Mouse (Mus musculus): ENCODE data around the gene 1700010I14Rik. TPM values are rescaled to one million over a fixed set of nuclear protein-coding genes. Genes with fewer than 3 reads are reported as not detected.

The 1700010I14Rik gene
- polyA plus RNA-seq, 1 experiment, result 0.80 TPM

DNA sequence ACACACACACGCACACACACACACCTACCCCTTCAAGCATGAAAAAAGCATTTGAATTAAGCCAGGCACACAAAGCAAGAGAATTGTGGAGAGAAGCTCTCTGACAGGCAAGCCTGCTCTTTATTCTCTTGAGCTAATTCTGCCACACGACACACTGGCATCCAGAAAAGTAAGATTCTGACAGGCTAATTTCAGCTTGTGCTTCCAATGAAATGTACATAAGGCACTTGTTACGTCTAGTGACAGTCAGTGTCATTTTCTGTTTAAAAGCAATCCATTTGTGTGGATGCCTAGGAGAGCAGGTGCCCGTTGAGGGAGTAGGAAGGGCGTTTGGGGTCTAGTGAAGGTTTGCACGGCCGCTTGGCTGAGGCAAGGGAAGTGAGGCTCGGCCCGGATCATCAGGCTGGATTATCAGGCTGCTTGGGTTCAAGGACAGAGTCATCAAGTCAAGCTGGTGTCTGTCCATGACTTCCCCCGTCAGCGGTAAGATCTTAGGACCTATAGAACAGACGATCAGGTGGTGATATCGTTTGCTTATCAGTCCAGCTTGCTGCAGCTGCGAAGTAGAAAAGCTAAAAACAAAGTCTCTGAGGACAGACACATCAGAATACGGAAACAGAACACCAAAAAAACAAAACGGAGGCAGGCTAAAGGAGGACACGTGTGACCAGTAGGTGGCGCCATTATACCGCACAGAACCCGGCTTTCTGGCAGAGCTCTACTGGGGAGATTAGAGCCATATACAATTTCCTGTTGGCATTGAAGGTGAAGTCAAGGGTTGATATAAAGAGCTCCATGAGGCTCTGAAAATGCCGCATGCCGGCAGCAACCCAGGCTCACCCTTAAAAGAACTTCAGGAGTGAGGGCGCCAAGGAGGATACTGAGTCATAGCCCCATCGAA is 43.4 kb downstream of the 1700010I14Rik start:
- DNase-seq, result peak; percentile 93
- TF ChIP-seq POLR2A (IDR thresholded peaks at IDR 0.05; ENCODE audit: borderline replicate concordance, insufficient read depth, low read length) (peak; percentile 17; the same call in 1 of the 2 replicates), CTCF (IDR thresholded peaks at IDR 0.05; ENCODE audit: borderline replicate concordance, insufficient read depth, low read depth, low read length) (peak; percentile 93)
- peak overlapping the region; percentile 77 for H3K27ac ChIP-seq (ENCODE audit: insufficient read depth, low read length)
- peaks cover 10% of the 10 kb centered on the region; the same call in 1 of the 2 replicates for H3K4me1 ChIP-seq (ENCODE audit: control insufficient read depth, insufficient read depth, low read length)
- no peaks in the 10 kb centered on the region for H3K27me3 ChIP-seq (ENCODE audit: control insufficient read depth, insufficient read depth, low read length)
- WGBS, result 7% methylated on average over 24 of the region's 24 CpGs
- H3K4me3 ChIP-seq (replicated peaks; ENCODE audit: insufficient read depth, low read depth, low read length), result peak overlapping the region; percentile 56

DNA sequence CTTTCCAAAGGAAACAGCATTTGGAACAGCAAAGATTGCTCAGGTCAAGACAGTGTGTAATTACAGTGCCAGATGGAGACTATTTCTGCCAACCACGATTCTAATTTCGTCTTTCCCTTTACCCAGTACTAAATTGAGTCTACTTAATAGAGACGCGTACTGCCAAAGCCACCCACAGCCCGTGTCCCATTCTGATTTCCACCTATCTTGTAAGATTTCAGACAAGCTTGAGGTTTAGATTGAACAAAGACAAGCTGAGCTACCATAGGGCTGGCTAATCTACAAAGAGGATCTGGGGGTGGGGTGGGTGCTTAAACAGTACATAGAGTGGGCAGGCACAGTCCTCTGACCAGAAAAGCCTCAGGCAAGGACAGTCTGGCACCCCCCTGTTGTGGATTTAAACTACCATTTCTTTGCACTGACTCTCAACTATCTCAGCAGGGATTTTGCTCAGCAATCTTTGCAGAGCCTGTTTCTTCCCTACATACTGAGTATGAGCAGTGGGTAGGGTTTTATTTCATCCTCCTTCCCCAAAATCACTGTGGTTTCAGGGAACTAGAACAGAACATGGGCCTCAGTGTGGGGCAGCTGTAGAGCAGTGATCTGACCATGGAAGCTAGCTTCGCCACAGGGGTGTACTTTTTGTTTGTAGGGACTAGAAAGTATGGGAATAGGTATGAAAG is 44.4 kb downstream of the 1700010I14Rik start:
- WGBS, result 13% methylated on average over 6 of the region's 6 CpGs
- Histone ChIP-seq H3K4me1 (ENCODE audit: control insufficient read depth, insufficient read depth, low read length) (peaks cover 10% of the 10 kb centered on the region; the same call in 1 of the 2 replicates), H3K27me3 (ENCODE audit: control insufficient read depth, insufficient read depth, low read length) (no peaks in the 10 kb centered on the region), H3K4me3 (replicated peaks; ENCODE audit: insufficient read depth, low read depth, low read length) (peak overlapping the region; percentile 6), H3K27ac (ENCODE audit: insufficient read depth, low read length) (peak overlapping the region; percentile 77)
- TF ChIP-seq CTCF (IDR thresholded peaks at IDR 0.05; ENCODE audit: borderline replicate concordance, insufficient read depth, low read depth, low read length) (no peak), POLR2A (IDR thresholded peaks at IDR 0.05; ENCODE audit: borderline replicate concordance, insufficient read depth, low read length) (no peak)
- peak; percentile 76 to 93 for DNase-seq

DNA sequence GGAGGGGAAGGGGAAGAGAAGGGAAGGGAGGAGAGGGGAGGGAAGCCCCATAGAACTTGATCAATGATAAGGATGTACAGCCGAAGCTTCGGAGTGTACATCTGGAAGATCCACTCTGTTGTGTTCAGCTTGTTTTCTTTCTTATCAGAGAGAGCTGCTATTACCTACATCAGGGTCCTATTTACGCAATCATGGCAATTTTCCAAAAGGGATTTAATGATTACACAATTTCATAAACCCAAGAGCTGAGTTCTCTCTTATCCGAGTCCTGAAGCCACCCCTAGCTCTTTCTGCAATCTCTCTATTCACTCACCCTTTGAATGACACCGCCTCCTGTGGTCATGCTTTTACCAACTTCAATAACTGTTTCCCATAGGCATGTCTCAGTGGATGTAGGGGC is 45.4 kb downstream of the 1700010I14Rik start:
- WGBS, result 96% methylated on average over 5 of the region's 5 CpGs

DNA sequence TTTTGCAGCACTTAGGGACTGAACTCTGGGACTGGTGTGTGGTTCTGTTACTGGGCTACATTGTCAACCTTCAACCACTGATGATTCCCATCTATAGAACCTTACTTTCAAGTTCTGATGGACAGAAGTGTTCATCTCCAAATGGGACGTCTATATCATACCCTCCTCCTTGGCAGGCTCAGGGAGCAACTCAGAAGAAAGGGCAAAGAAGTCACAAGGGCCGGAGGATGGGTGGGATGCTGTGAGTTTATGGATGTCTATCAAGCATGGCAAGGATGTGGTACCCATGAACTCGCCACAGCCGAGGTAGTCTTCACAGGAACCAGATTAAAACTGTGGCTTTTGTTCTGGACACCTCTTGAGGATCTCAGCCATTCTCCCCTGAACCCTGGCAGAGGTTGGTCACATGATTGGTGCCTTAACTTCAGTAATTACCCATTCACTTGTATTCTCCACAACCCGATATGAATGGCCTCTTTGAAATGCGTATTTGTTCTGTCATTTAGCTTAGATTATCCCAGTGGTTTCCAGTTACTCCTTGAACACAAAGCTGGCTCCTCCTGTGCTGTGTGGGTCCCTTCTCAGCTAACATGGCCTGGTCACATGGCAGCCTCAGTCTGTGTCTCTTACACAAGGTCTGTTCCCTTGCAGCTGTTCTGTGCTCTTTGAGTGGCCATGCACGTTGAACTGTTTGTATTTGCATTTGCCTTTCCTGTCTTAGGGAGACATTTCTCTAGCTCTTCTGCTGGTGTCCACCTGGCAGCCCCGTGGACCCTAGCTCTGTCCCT is 47.6 kb downstream of the 1700010I14Rik start:
- 91% methylated on average over 8 of the region's 8 CpGs for WGBS
- TF ChIP-seq POLR2A (IDR thresholded peaks at IDR 0.05; ENCODE audit: borderline replicate concordance, insufficient read depth, low read length) (no peak), CTCF (IDR thresholded peaks at IDR 0.05; ENCODE audit: borderline replicate concordance, insufficient read depth, low read depth, low read length) (no peak)
- Histone ChIP-seq H3K27ac (ENCODE audit: insufficient read depth, low read length) (no peak overlapping the region), H3K27me3 (ENCODE audit: control insufficient read depth, insufficient read depth, low read length) (no peaks in the 10 kb centered on the region), H3K4me1 (ENCODE audit: control insufficient read depth, insufficient read depth, low read length) (peaks cover 10% of the 10 kb centered on the region; the same call in 1 of the 2 replicates), H3K4me3 (replicated peaks; ENCODE audit: insufficient read depth, low read depth, low read length) (no peak overlapping the region)
- no peak for DNase-seq

More for the DNA sequence above, 45.4 kb downstream of the 1700010I14Rik start:
- TF ChIP-seq CTCF (IDR thresholded peaks at IDR 0.05; ENCODE audit: borderline replicate concordance, insufficient read depth, low read depth, low read length), result no peak
- no peak for DNase-seq
- H3K27ac ChIP-seq (ENCODE audit: insufficient read depth, low read length), result no peak overlapping the region
- no peak overlapping the region for H3K4me3 ChIP-seq (replicated peaks; ENCODE audit: insufficient read depth, low read depth, low read length)
- peaks cover 10% of the 10 kb centered on the region; the same call in 1 of the 2 replicates for H3K4me1 ChIP-seq (ENCODE audit: control insufficient read depth, insufficient read depth, low read length)
- H3K27me3 ChIP-seq (ENCODE audit: control insufficient read depth, insufficient read depth, low read length), result no peaks in the 10 kb centered on the region

DNA sequence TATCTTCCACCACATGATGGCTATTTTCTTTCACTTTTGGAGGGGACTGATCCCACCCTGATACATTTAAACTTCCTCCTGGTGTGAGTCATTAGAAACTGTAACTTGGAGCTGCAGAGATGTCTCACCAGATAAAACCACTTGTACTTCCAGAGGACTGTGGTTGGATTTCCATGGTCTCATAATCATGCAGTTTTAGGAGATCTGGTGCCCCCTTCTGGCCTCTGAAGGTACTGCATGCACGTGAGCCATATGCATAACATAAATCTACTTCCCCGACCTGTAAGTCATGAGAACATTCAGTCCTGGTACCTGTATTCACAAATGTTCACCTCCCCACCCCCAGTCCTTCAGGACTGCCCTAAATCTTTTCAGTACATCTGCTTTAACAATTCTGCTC is 54.6 kb downstream of the 1700010I14Rik start:
- DNase-seq, result no peak
- Histone ChIP-seq H3K4me1 (ENCODE audit: control insufficient read depth, insufficient read depth, low read length) (no peaks in the 10 kb centered on the region), H3K27me3 (ENCODE audit: control insufficient read depth, insufficient read depth, low read length) (no peaks in the 10 kb centered on the region), H3K27ac (ENCODE audit: insufficient read depth, low read length) (no peak overlapping the region), H3K4me3 (replicated peaks; ENCODE audit: insufficient read depth, low read depth, low read length) (no peak overlapping the region)
- TF ChIP-seq POLR2A (IDR thresholded peaks at IDR 0.05; ENCODE audit: borderline replicate concordance, insufficient read depth, low read length) (no peak), CTCF (IDR thresholded peaks at IDR 0.05; ENCODE audit: borderline replicate concordance, insufficient read depth, low read depth, low read length) (peak; percentile 45; the same call in 1 of the 2 replicates)
- 59% methylated on average over 2 of the region's 2 CpGs for WGBS

DNA sequence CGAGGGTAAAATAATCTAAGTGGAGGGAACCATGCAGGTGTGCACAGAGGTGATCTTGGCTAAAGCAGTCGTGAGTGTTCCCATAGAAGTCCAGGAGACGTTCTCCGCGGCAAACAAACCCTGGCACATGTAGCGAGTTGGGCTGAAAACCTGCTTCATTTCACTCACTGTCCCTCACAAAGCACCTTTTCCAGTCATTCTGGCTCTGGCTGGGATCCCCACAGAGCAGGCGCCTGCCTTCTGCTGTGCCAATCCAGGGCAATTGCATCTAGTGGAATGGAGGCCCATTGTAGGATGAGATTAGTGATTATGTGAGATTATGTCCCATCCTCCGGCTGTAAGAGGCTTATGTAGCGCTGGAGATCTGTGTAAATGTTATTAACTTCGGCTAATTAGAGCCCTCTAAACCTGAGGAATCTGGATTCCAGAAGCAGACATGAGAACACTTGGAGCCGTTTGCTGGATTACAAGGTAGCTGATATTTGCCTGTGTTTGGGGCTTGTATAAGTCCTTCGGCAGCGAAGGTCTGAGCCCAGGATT is 64.4 kb downstream of the 1700010I14Rik start:
- no peaks in the 10 kb centered on the region for H3K27me3 ChIP-seq (ENCODE audit: control insufficient read depth, insufficient read depth, low read length)
- 43% methylated on average over 13 of the region's 13 CpGs for WGBS
- H3K4me3 ChIP-seq (replicated peaks; ENCODE audit: insufficient read depth, low read depth, low read length), result no peak overlapping the region
- TF ChIP-seq POLR2A (IDR thresholded peaks at IDR 0.05; ENCODE audit: borderline replicate concordance, insufficient read depth, low read length), result no peak
- TF ChIP-seq CTCF (IDR thresholded peaks at IDR 0.05; ENCODE audit: borderline replicate concordance, insufficient read depth, low read depth, low read length), result no peak
- no peak overlapping the region for H3K27ac ChIP-seq (ENCODE audit: insufficient read depth, low read length)
- peak; percentile 44 to 65 for DNase-seq
- H3K4me1 ChIP-seq (ENCODE audit: control insufficient read depth, insufficient read depth, low read length), result no peaks in the 10 kb centered on the region

DNA sequence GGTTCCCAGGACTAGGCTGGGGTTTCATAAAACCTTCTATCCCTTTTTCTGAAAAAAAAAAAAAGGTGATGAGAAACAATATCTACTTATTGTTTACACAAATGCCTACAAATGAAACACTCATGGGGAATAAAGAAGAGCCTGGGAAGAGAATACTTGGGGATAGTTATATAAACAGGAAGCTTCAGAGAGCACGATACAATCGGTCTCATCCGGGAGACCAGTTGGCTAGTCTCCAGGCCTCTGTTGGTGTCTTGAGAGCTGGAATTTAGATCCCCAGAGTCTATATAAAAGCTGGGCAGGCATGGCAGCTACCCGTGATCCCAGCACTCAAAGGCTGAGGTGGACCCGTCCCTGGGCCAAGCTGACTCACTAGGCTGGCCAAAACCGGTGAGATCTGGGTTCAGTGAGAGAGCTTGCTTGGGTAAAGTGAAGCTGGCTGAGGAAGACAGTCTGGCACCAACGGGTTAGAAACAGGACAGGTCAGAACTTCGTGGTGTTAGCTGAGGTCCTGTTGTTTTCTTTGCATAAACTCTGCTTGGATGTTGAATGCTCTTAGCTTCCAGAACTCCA is 71.3 kb downstream of the 1700010I14Rik start:
- peak in 1 of 2 experiments; percentile 10 for DNase-seq
- 22% methylated on average over 8 of the region's 8 CpGs for WGBS
- Histone ChIP-seq H3K27ac (ENCODE audit: insufficient read depth, low read length) (no peak overlapping the region), H3K4me1 (ENCODE audit: control insufficient read depth, insufficient read depth, low read length) (no peaks in the 10 kb centered on the region), H3K27me3 (ENCODE audit: control insufficient read depth, insufficient read depth, low read length) (no peaks in the 10 kb centered on the region), H3K4me3 (replicated peaks; ENCODE audit: insufficient read depth, low read depth, low read length) (no peak overlapping the region)
- TF ChIP-seq CTCF (IDR thresholded peaks at IDR 0.05; ENCODE audit: borderline replicate concordance, insufficient read depth, low read depth, low read length), result no peak
- no peak for TF ChIP-seq POLR2A (IDR thresholded peaks at IDR 0.05; ENCODE audit: borderline replicate concordance, insufficient read depth, low read length)

Measured in cerebellum, adult 2 months (tissue).